Mouse (Mus musculus) sigmoid colon, adult 10 weeks (tissue): ENCODE results near the gene Trove2. TPM values are rescaled to one million over a fixed set of nuclear protein-coding genes. Genes with fewer than 3 reads are reported as not detected.

Source experiments
- polyA plus RNA-seq: library from polyadenylated mRNA; stranded (reverse); fragments of 350-450 nt; fragmentation: Illumina TruSeq; extraction: RNeasy Lipid Tissue Mini Kit (QIAGEN cat#74804); gene quantifications from one replicate; pipeline ENCODE4 v1.2.3, GENCODE M21; 2014; ENCODE audit warnings: low read depth, low replicate concordance

Gene Trove2
- polyA plus RNA-seq, result 32.6 TPM

DNA sequence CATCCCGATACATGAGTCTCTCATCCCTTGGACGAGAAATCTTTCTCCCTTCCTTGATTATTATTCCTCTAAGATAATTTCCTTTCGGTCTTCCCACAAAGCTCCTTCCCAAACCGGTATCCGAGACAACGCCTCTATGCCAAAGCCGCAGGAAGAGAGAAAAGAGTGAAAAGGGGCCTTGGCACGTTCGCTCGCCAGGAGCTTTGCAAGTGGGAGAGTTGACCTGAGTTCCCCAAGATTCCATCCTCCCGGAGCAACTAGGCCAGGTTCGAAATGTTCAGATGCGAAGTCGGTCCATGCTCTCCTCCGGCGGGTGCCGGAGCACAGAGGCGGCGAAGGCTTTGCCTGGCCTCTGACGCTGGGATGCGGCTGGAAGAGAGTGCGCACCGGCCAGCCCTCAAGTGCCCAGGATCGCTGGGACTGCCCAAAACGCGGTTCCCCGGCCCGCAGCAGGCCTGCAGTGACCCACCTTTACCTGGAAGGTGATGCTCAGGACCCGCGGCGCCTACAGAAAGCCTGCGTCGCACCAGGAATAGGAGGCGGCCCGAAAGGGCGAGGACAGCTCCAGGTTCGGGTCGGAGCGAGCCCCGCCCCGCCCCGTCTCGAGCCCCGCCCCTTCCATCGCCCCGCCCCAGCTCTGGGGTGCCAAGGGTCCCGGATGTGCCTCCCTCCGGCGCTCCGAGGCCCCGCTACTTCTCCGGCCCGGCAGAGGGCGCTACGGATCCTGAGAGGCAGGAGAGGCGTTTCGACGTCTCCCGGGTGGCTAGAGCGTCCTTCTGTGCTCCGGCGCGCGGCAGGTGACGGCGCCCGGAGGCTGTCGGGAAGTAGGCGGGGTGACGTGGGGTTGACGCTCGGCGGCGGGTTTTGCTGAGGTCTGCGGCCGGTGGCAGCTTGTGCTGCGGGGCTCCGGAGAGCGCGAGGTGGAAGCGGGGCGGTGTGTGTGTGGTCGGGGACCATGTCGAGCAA is at the start of gene Trove2, which contains the start of gene Uchl5:
Gene Trove2, minus strand, starts transcription at position 623 of the 966 bp plus-strand sequence.
Gene Uchl5, plus strand, starts transcription at position 827 of the 966 bp plus-strand sequence.

DNA sequence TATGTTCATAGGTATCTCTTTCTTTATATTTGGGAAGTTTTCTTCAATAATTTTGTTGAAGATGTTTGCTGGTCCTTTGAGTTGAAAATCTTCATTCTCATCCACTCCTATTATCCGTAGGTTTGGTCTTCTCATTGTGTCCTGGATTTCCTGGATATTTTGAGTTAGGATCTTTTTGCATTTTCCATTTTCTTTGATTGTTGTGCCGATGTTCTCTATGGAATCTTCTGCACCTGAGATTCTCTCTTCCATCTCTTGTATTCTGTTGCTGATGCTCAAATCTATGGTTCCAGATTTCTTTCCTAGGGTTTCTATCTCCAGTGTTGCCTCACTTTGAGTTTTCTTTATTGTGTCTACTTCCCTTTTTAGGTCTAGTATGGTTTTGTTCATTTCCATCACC is 60.8 kb downstream of the Trove2 start, which contains the start of gene Glrx2:
Gene Glrx2, plus strand, starts transcription at position 301 of the 400 bp plus-strand sequence.

DNA sequence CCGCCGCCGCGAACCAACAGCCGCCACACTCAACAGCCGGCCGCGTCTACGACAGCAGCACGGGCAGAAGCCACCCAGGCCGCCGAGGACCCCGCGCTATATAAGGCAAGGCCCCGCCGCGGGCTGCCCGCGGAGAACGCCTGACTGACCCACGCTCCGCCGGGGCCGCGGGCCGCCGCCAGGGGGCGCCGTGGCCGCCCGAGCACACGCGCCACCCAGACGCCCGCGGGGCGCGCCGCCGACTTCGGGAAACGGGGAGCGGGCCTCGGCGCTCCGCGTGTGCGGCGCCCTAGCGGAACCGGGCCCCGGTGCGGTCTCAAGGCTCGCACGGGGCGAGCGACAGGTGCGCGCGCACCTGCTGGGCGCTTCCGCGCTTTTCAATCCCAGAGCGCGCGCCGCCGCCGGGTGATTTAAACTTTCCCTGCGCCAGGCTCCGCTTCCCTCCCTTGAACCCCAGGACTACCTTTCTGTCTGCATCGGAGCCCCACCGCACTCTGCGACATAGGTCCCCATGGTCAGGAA is 74.1 kb downstream of the Trove2 start, which contains the start of gene Cdc73:
Gene Cdc73, minus strand, starts transcription at position 153 of the 522 bp plus-strand sequence.

Other genes with a start within 250 kb of the Trove2 start
- 13.3 TPM for gene B3galt2, start 136.4 kb downstream of the Trove2 start, polyA plus RNA-seq
- 93.5 TPM for gene Cdc73, start 74.2 kb downstream of the Trove2 start, polyA plus RNA-seq
- 95.0 TPM for gene Glrx2, start 60.7 kb downstream of the Trove2 start, polyA plus RNA-seq
- gene Uchl5, start 204 bp upstream of the Trove2 start, polyA plus RNA-seq, result 95.3 TPM
- gene Rgs2, start 227.1 kb upstream of the Trove2 start, polyA plus RNA-seq, result 92.1 TPM